20 mouse cellular contexts compared by ENCODE assay signal in genomic region chr11:74560600-74561227, GRCm38 (mm10). TPM values are rescaled to one million over a fixed set of nuclear protein-coding genes. Genes with fewer than 3 reads are reported as not detected.
DNase-seq lines count a peak whose midpoint lies in the region; ATAC-seq and TF ChIP-seq lines count a peak whose summit lies in the region.
"Had no signal": no experiment of that assay in that cellular context is flagged by ENCODE, and none has a peak within 500 bp of the region (broad histone marks: within the 10 kb centered on the region; RNA-seq: fewer than 3 reads in every experiment).

No protein-coding gene starts in this region.

- peaks cover 10% of the 10 kb centered on the region for H3K4me1 ChIP-seq in cortical plate, adult 2 months (ENCODE audit: control insufficient read depth, insufficient read depth, low read length)
- peaks cover 46% of the 10 kb centered on the region for H3K4me1 ChIP-seq in liver, embryonic 12.5 days
- peaks cover 73% of the 10 kb centered on the region for H3K4me1 ChIP-seq in megakaryocyte, embryonic 14.5 days

- no peak for TF ChIP-seq CTCF in cortical plate, adult 2 months (IDR thresholded peaks at IDR 0.05; ENCODE audit: extremely low read depth, insufficient read depth, low read length)

- H3K36me3 ChIP-seq in liver, embryonic 12.5 days, result no peaks in the 10 kb centered on the region
- H3K36me3 ChIP-seq in megakaryocyte, embryonic 14.5 days (replicated peaks; ENCODE audit: low read length), result peaks cover 9% of the 10 kb centered on the region
- H3K36me3 ChIP-seq: forebrain, embryonic 12.5 days; neural tube, embryonic 13.5 days had no signal

- H3K4me2 ChIP-seq in liver, embryonic 12.5 days, result no peak overlapping the region; the same call in 1 of the 2 replicates
- H3K4me2 ChIP-seq: forebrain, embryonic 12.5 days; midbrain, embryonic 11.5 days; neural tube, embryonic 13.5 days had no signal

- H3K9me3 ChIP-seq in liver, embryonic 12.5 days (replicated peaks), result no peaks in the 10 kb centered on the region
- no peaks in the 10 kb centered on the region; the same call in 1 of the 2 replicates for H3K9me3 ChIP-seq in megakaryocyte, embryonic 14.5 days
- H3K9me3 ChIP-seq: forebrain, embryonic 12.5 days; neural tube, embryonic 13.5 days had no signal

- peak; percentile 70 for ATAC-seq in liver, embryonic 12.5 days
- ATAC-seq: activated CD4-positive, CD25-positive, alpha-beta regulatory T cell, adult 4 months; inflammation-experienced regulatory T-cells, adult 6 months had no signal

- 57% methylated on average over 9 of the region's 9 CpGs for WGBS in liver, embryonic 12.5 days (ENCODE audit: insufficient replicate concordance)

- DNase-seq in CD4-positive helper T cell, adult 2 months (ENCODE audit: low read depth, low spot score), result peak; percentile 54
- DNase-seq in right cerebral cortex, postnatal 14 days, result no peak
- DNase-seq in layer of hippocampus, adult 9-10 months (ENCODE audit: low spot score), result no peak
- no peak for DNase-seq in adrenal gland, postnatal 14 days
- DNase-seq: adrenal gland, postnatal 10 days; cerebellum, adult 11 months; cerebellum, postnatal 10 days; gastrocnemius, postnatal 25 days; kidney, adult 8-10 months; kidney, postnatal 14 days; lung, adult 2 months had no signal

- TF ChIP-seq POLR2A in cortical plate, adult 2 months (IDR thresholded peaks at IDR 0.05; ENCODE audit: extremely low read depth, insufficient read depth, low read length), result no peak

- no peaks in the 10 kb centered on the region for H3K27me3 ChIP-seq in liver, embryonic 12.5 days (replicated peaks)
- H3K27me3 ChIP-seq in megakaryocyte, embryonic 14.5 days (replicated peaks), result peaks cover 23% of the 10 kb centered on the region
- H3K27me3 ChIP-seq: forebrain, embryonic 12.5 days; neural tube, embryonic 13.5 days; Patski had no signal

- no peak overlapping the region for H3K4me3 ChIP-seq in cortical plate, adult 2 months (ENCODE audit: insufficient read depth, low read length)
- H3K4me3 ChIP-seq in liver, embryonic 12.5 days, result no peak overlapping the region
- H3K4me3 ChIP-seq in megakaryocyte, embryonic 14.5 days (replicated peaks), result peak overlapping the region; percentile 59
- H3K4me3 ChIP-seq: forebrain, embryonic 12.5 days; neural tube, embryonic 13.5 days had no signal

- peak overlapping the region; percentile 48; the same call in 1 of the 2 replicates for H3K27ac ChIP-seq in cortical plate, adult 2 months (ENCODE audit: insufficient read depth, low read length)
- no peak overlapping the region for H3K27ac ChIP-seq in liver, embryonic 12.5 days
- H3K27ac ChIP-seq: forebrain, embryonic 12.5 days; neural tube, embryonic 13.5 days had no signal

- H3K9ac ChIP-seq in liver, embryonic 12.5 days, result no peak overlapping the region
- H3K9ac ChIP-seq: forebrain, embryonic 12.5 days; neural tube, embryonic 13.5 days had no signal

RNA-seq across cellular contexts. Expression of gene Rap1gap2, which starts 50.0 kb away (rescaled TPM):
- polyA plus RNA-seq in cortical plate, adult 2 months (2012; rRNA removed), result 133 and 135 TPM in 2 replicates
- polyA plus RNA-seq in liver, embryonic 12.5 days (2016; fragmentation: Nextera tagmentation; extraction: Ambion mirVana), result 0.96 and 1.4 TPM in 2 replicates
- 0.42 and 0.81 TPM in 2 replicates for polyA plus RNA-seq in megakaryocyte, embryonic 14.5 days (2012; ENCODE audit: insufficient read depth, low replicate concordance)
- total RNA-seq in adrenal gland, postnatal 14 days (2021), result 12.6 and 12.8 TPM in 2 replicates

RNA-seq across cellular contexts. Expression of gene Ccdc92b, which starts 58.7 kb away (rescaled TPM):
- 22.7 and 23.1 TPM in 2 replicates for polyA plus RNA-seq in cortical plate, adult 2 months (2012; rRNA removed)
- polyA plus RNA-seq in liver, embryonic 12.5 days (2016; fragmentation: Nextera tagmentation; extraction: Ambion mirVana), result 14.7 and 16.0 TPM in 2 replicates
- 0.06 and 0.41 TPM in 2 replicates for polyA plus RNA-seq in megakaryocyte, embryonic 14.5 days (2012; ENCODE audit: insufficient read depth, low replicate concordance)
- total RNA-seq in adrenal gland, postnatal 14 days (2021), result 2.9 and 3.1 TPM in 2 replicates
- polyA plus RNA-seq: activated CD4-positive, CD25-positive, alpha-beta regulatory T cell, adult 4 months; inflammation-experienced regulatory T-cells, adult 6 months had no signal

Comparison
In these comparisons a context has a peak if more than half of its experiments do, and no peak if none do; other contexts are left out.
1. RNA of gene Rap1gap2, which starts 50.0 kb away (polyA plus RNA-seq): 133 to 135 TPM in cortical plate, adult 2 months; 0.96 to 1.4 TPM in liver, embryonic 12.5 days and 0.42 to 0.81 TPM in megakaryocyte, embryonic 14.5 days; every median in the first group is over 10 times any median in the second.
2. RNA of gene Ccdc92b, which starts 58.7 kb away (polyA plus RNA-seq): 22.7 to 23.1 TPM in cortical plate, adult 2 months and 14.7 to 16.0 TPM in liver, embryonic 12.5 days; 0.06 to 0.41 TPM in megakaryocyte, embryonic 14.5 days; every median in the first group is over 10 times any median in the second.